Mouse (Mus musculus): ENCODE measurements at regions not wholly inside any gene's neighbourhood (a gene's known extent, or its start where the extent isn't known, plus 50 kb on each side); places are given as distances from the start of the nearest gene placed in this dataset.
A peak's percentile ranks its signal among the peaks of the same experiment; 100 is the strongest.

- intact Hi-C loops (cut with DNase I) = no loop called here
- DNase-seq = peak; percentile 13 to 36
Measured at GRCm38 (mm10) chr4:31872985-31873983, 90.6 kb upstream of the Map3k7 start.

- DNase-seq = peak in 1 of 2 experiments; percentile 9
- intact Hi-C loops (cut with DNase I) = no loop called here
Measured at GRCm38 (mm10) chr4:31877389-31877788, 86.5 kb upstream of the Map3k7 start.

DNA sequence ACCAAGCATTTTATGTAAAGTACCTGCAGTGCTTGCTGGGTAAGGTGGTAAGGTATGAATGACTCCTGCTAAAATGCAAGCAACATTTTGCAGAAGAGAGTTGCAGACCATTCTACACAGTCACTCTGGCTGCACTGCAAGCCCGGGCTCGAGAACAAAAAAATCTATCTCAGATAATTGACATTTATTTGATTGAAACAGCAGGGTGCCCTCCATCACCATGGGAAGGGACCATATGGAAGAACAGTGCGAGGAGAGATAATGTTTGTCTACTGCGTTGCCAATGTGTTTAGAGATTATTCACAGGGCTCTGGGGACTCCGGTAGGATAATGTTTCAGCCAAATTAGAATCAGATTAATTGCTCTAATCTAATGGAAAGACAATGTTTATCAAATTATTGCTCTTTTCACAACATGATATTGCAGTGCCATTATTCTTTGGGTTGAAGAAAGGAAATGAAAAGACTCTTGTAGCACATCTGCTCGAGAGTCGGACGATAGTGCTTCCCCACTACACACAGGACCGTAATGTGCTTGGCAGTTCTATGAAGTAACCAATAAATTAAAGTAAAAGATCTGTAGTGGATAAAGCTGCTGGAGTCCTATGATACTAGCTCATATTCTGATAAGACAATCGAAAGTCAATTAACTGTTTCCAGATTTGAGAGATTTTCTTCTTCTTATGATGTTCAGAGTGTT lies 85.3 kb upstream of the Map3k7 start:
- intact Hi-C loops (cut with DNase I) = no loop called here

DNA sequence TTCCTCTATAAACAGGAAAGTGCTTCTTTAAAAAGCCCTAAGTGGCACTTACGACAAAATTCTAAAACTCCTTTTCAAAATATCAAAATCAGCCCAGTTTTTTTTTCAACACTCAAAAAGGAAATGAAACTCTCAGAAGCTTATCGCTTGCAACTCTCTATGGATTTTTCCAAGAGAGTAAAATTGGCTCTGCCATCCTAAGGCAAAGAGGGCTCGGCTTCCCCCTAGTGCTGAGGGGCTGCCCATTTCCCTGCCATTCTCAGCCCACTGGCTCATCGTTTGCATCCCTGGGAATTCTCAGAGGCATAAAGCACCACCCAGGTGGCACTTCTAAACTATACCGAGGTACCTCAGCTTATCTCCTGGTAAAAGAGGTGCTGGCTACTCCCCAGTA lies 84.7 kb upstream of the Map3k7 start:
- peak in 1 of 2 experiments; percentile 3 for DNase-seq
- intact Hi-C loops (cut with DNase I) = no loop called here

More for the DNA sequence above, 85.3 kb upstream of the Map3k7 start:
- no peak for DNase-seq

DNA sequence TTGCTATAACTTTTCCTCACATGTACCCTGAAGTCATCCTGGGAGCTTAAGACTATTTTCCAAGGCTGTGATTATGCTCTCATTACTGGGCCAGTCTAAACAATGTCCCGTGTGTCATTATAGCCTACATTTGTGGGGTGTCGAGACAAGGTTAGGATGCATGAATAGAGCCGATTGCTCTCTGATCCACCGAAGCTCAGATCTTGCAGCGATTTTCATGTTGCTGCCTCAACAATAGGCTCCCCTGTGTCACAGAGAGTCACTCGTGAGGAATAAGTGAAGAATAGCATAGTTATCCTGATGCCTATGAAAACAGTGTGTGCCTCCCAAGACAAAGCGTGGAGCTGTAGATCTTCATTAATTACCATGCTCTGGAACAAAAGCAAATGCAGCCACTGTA lies 83.7 kb upstream of the Map3k7 start:
- no peak for DNase-seq
- intact Hi-C loops (cut with DNase I) = no loop called here

DNA sequence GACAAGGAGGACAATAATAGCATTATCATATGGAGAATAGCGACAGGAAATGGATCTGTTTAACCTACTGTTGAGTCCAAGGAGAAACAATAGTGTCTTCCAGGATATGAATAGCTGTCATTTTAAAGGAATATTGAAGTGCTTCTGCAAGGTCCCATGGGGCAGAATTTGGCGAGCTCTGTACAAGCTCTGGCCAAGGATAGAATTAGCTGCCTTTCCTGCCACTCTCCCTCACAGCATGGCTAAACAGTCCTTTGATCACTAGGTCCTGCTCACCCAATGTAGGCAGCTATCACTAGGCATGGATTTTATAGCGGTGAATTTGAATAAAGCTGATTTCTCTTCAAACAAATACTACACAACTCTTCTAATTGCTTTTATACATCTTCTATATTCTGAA lies 74.2 kb upstream of the Map3k7 start:
- intact Hi-C loops (cut with DNase I) = no loop called here
- DNase-seq = peak; percentile 23 to 24

- intact Hi-C loops (cut with DNase I) = no loop called here
- DNase-seq = no peak
Measured at GRCm38 (mm10) chr4:31909086-31909673, 54.7 kb upstream of the Map3k7 start.
